Mouse (Mus musculus): ENCODE data around the gene Aco1. TPM values are rescaled to one million over a fixed set of nuclear protein-coding genes. Genes with fewer than 3 reads are reported as not detected.

Aco1 gene
- total RNA-seq, 2 experiments from 2014 or later: 37.8 to 42.7 TPM

DNA sequence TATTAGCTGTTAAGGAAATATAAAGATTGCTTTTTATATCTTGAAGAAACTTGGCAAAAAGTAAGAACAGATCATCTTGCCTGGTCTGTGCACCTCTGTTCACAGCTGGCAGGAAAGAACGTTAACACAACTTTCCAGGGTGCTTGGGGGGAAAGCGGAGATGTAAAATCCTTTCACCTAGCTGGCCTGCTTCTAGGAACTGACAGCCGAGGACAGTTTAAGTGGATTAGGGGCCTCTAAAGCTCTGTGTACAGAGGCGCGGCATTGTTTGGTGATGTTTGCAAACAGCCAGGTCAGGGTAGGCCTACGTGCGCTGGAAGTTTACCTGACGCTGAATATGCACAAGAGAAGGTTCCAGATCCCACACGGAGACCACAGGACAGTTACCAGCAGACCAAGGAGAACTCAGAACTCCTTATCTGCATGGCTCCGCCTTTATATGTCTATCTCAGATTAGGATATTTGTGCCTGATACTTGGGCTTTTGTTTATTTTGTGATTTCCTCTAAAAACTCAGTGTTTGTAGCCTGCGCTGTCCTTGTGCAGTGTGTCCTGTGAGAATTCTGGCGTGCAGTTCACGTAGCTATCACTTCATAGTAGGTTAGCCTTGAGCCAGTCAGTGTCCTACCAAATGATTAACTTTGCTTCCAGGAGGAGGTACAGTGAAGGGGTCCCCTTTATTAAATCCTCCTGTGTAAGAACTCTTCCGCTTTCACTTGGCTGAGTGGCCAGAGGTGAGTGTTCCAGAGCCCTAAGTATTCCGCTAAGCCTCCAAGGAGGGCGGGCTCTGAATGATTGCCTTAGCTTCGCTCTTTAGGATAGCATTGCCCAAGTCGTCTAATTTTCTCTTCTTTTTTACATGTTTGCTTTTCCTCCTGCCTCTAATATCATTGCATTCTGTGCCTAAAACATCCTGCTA lies 14.0 kb downstream of the Aco1 start:
- DNase-seq (ENCODE audit: low spot score in 2 of 2): no peak

DNA sequence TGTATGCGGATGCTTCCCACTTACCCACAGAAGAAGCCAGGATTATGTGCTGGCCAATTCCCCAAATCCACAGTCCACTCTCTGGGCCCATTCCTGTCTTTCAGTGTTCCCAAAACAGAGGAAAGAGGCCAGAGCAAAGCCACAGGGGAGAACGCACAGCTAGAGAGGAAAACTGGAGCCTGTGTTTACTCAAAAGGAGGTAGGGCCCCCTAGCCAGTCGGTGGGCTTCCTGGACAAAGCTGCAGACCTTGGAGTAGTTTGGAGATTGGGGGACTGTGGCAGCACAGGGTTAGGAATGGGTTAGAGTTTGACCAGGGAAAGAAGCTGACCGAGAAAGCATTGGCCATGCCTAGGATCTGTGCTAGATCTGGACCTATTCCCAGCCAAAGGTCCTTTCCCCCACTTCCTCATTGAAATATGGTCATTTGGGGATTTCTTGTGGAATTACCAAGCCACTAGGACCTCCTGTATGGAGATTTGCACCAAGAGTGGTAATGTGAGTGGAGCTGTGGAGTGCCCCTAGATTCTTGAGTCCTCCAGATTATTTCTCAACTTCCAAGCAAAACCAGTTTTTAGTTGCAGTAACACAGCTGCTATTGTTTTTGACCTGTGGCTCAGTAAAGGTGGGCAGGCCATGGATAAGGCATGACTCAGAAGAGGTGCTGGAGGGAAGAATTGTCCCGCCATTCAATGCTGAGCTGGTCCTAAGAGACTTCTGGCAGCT lies 14.8 kb downstream of the Aco1 start:
- DNase-seq (ENCODE audit: low spot score in 2 of 2): no peak

DNA sequence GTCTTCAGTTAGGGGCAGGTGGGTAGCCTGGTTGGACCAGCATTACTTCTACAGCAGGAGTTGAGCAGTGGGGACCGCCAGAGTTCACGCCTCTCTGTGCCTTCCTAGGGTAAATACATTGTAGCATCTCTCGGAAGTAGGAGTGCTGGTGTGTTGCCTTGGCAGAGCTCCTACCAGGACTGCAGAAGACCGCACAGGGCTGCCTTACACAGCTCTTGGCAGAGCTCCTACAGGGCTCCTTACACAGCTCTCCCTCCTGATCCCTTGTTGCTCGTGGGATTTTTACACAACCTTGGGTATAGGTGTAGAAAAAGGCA lies 15.3 kb downstream of the Aco1 start:
- DNase-seq (ENCODE audit: low spot score in 2 of 2): no peak

DNA sequence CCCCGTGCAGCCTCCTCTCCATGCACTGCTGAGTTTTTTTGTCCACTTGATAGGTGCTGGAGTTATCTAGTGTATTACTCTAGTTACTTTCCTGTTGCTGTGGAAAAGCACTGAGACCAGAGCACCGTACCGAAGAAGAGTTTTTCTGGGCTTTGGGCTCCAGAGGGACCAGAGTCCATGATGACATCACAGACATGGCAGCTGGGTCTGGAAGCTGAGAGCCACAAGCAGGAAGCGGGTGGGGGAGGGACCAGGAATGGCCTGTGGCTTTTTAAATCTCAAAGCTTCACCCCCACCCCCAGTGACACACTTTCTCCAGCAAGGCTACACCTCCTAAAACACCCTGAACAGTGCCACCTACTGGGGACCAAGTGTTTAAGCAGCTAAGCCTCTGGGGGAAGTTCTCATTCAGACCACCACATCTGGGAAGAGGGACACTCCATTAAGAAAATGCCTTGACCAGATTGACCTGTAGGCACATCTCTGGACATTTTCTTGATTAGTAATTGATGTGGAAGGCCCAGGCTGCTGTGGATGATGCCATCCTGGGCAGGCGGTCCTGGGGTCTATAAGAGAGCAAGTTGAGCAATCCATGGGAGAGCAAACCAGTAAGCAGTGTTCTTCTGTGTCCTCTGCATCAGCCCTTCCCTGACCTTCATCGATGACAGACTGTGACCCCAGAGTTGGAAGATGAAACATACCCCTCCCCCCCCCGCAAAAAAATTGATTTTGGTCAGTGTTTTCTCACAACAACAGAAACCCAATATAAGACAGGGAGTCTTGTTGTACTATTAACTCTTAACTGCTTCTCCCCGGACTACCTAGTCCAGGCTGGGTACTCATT lies 17.9 kb downstream of the Aco1 start:
- DNase-seq (ENCODE audit: low spot score in 2 of 2): no peak

DNA sequence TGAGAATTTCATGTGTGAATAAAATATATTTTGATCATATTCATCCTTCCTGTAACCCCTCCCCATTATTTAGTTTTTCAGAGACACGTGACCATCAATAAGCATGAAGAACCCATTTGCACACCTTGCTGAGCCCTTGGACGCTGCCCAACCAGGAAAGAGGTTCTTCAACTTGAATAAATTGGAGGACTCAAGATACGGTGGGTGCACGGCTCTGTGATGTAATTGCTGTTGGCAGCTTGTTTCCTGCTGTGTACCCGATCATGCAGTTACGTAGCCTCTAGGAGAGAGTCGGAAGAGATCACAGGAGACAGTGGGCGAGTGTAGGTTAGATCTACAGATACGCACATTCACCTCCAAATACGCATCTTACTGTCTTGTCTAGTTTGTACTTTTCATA lies 20.8 kb downstream of the Aco1 start:
- no peak for DNase-seq (ENCODE audit: low spot score in 2 of 2)

DNA sequence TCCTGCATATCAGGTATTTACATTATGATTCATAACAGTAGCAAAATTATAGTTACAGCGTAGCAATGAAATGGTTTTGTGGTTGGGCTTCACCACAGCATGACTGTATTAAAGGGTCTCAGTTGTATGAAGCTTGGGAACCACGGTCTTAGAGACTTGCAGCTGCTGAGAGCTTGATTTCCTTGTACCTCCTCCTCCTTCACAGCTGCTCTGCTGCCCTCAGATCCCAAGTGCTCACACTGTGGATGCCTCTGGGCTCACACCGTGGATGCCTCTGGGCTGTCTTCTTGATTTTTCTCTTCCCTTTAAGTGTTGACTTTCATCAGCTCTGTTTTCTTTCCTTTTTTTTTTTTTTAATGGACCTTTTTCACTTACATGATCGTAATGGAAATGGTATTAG lies 28.6 kb downstream of the Aco1 start:
- DNase-seq (ENCODE audit: low spot score in 2 of 2): no peak

DNA sequence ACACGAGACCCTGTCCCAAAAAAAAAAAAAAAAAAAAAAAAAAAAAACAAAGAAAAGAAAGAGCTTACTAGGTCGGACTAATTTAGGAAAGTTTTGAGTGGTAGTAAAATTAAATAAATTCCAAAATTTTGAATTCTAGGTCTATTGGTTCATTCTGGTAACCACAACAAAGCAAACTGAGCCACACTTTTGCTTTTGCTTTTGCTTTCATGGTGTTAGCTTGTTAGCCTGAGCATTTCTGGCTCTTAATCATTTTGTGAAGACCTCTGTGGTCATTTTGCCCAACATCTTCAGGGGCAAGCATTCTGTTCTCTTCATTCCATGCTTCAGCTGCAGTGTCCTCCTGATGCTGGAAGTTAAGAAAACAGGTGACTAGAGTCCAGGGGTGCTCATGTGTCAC lies 29.5 kb downstream of the Aco1 start:
- DNase-seq (ENCODE audit: low spot score in 2 of 2): no peak

DNA sequence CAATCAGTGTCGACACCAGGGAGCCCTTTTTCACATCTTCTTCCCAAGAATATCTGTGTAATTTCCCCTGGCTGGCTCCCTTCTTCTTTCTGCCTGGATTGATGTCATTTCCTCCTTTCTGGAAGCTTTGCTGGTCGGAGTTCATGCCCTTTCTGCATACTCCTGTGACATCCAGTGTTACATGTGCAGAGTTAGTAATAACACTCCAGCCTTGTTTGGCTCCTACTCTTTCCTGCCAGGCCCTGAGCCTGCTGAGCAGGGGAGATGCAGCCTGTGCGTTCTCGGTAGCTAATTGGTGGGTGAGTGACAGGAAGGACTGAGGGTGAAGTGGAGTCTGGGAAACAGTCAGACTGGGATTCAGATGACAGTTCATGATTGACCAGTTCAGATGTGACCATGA lies 31.4 kb downstream of the Aco1 start:
- no peak for DNase-seq (ENCODE audit: low spot score in 2 of 2)

DNA sequence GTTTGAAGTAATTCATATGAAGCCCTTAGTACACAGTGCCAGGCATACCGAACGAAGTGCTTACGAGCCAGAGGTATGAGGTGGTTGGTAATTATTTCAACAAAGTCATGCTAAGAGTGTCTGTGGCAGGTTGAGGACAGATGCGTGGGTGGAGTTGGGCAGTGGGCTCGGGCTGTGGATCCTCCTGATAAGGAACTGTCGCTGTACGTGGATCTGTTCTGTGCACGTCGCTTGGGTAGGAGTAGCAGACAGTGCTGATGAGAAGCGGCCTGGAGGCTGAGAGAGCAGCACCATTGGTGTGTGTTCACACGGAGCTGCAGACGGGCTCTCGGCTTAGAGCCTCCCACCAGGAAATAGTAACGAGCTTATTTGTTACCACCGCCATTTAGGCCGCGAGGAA lies 35.7 kb downstream of the Aco1 start:
- DNase-seq (ENCODE audit: low spot score in 2 of 2): no peak

DNA sequence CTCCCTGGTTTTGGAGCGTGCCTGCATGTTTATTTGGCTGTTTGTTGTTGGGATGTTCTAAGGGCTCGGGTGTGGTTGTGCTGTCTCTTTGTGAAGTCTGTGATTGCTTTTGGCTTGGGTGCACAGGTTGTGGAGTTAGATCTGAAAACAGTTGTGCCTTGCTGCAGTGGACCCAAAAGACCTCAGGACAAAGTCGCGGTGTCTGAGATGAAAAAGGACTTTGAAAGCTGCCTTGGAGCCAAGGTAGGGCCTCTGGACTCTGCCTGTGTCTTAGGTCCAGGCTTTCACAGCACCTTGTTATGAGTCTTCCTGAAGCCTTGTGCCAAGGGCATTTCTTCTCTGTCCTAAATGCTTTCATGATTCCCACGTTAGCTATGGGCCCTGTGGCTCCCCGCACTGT lies 37.2 kb downstream of the Aco1 start:
- no peak for DNase-seq (ENCODE audit: low spot score in 2 of 2)

DNA sequence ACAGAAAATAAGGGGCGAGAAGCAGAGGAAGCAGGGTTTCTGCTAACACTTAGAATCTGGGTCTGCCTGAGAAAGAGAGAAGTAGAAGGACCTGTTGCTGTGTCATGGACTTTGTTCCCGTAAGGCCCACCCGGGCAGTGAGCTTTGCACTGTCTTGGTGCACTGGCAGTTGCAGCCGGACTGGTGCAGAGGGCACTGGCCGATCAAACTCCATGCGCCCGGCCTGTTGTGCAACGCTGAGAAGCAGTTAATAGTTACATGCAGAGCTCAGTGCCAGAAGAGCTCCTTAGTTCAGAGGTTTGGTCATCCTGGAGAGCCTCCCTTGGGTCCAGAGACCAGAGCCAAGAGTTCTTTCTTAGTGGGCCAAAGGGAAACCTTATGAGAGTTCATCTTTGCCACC lies 38.8 kb downstream of the Aco1 start:
- no peak for DNase-seq (ENCODE audit: low spot score in 2 of 2)

DNA sequence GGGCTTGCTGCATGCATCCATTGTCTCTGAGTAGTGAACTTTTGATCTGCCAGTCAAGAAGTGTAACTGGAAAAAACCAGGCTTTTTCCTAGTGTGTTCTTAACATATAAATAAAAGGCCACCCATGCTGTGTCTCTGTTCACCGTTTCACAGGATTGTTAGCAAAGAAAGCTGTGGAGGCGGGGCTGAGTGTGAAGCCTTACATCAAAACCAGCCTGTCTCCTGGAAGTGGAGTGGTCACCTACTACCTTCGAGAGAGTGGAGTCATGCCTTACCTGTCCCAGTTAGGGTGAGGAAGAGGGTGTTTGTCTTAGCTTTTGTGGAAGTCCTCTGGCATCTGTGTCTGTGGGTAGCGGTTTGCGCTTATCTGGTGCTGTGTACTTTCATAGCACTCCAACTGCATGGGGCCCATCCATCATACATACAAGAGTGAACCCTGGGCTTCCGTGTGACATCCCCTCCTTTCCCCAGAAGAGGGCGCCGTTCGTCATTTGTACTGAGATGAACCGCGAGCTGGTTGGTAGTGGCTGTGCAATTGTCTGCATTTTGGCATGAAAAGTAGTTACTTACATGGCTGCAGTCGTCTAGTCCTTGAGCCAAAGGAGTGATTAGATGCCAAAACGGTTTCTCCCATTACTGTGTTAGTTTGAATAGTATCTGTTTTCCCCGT lies 39.9 kb downstream of the Aco1 start:
- DNase-seq (ENCODE audit: low spot score in 2 of 2): peak in 1 of 2 experiments; percentile 58

DNA sequence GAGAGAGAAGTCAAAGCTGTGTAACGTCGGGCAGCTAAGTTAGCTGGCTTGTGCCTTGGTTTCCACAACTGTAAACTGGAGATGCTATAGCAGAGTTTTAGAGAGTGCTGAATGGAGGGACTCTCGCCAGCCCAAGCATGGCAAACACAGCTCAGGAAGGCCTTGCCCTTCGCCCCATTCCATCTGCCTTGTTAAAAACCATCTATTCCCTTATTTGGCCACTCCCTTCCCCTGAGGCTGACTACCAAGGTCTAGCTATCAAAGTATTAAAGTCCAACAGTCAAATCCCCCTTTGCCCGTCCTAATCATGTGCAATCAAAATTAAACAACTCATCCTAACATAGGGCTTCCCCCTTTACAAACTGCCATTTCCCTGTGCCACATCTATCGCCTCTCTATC lies 40.9 kb downstream of the Aco1 start:
- DNase-seq (ENCODE audit: low spot score in 2 of 2): no peak

DNA sequence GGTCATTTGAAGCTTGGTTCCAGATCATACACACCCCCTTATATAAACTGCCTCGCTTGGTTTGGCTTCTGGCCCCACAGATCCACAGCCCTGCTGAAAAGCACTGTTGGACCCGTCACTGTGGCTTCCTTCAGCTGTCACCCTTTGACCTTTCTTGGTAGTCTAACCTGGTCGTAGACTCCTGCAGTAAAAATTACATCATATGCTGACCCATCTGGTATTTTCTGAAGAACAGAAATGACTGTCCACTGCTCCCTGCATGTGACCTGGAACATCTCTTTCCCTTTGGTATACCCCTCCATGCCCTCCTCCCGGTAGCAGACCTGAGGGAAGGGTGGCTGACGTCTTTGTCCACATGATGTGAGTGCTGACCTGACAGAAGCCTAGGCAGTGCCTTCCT lies 41.6 kb downstream of the Aco1 start:
- DNase-seq (ENCODE audit: low spot score in 2 of 2): no peak

DNA sequence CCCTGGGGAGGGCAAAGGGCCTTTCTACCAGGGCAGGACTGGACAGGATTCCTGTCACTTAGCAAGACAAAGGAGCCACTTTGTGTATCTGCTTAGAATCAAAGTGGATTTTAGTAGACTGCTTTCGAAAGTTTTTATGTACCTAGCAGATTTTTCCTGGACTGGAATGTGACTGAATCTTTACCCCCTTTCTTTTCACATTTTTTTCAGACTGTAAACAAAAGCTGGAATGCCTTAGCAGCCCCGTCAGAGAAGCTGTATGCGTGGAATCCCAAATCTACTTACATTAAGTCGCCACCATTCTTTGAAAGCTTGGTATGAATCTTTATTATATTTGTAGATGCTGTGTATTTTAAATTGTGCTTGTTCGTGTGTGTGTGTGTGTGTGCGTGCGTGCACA lies 45.1 kb downstream of the Aco1 start:
- no peak for DNase-seq (ENCODE audit: low spot score in 2 of 2)

DNA sequence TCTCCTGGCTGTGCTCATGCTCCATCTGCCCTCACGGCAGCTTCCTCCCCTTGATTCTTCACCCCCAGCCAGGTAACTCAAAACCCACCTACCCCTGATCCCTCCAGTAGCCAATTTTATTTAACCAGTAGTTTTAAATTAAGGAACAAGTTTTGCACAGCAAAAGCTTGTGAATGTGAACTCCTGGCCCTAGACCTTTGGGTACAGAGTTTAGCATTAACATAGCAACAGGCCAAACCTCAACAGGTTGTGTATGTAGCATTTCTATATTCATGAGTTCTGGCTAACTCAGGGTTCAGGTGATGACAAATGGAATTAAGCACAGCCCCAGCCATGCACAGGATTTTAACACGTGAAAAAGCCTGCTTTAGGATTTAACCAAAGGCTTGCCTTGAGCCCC lies 49.4 kb downstream of the Aco1 start:
- DNase-seq (ENCODE audit: low spot score in 2 of 2): no peak

DNA sequence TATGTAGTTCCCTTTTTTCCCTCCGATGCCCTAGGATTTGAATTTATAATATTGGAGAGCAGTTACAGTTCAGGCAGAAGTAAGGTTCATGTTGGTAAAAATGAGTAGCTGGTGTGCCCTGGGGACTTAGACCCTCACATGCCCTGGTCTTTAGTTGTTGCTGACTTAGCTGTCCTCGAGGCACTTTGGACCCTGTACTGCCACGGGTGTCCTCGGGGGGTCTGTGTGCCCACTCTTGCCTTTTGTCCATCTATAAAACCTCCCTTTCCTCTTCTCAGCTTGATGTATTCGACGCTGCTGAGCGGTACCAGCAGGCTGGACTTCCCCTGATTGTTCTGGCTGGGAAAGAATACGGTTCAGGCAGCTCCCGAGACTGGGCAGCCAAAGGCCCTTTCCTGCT lies 50.6 kb downstream of the Aco1 start:
- DNase-seq (ENCODE audit: low spot score in 2 of 2): no peak

DNA sequence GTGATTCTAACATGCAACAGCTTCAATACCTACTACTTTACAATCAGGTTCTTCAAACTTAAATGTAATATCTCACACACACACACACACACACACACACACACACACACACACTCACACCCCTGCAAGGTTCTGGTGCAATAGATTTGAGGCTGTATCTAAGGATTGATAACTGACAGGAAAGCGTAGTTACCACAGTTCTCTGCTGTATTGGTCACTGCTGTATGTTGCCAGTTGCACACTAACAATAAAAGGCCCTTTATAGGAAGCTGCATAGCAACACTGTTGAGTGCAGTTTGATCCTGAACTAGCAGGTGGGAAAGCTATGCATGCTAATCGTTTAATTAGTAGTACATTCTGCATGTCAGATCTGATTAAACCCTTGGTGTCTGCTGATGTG lies 52.5 kb downstream of the Aco1 start:
- no peak for DNase-seq (ENCODE audit: low spot score in 2 of 2)

DNA sequence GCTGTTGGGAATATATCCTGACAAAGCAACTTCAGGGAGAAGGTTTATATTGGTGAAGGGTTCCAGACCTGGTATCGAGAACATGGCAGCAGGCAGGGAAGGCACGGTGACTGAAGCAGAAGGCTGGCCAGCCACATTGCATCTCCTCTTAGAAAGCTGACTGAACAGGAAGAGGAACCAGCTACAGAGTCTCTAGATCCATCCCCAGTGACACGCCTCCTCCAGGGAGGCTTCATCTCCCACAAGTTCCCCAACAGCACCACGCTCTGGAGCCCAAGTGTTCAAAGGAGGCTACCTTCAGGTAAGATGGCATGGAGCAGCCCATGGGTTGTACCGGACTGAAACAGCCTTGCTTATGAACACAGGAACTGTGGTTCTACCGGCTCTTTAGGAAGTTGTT lies 59.3 kb downstream of the Aco1 start:
- no peak for DNase-seq (ENCODE audit: low spot score in 2 of 2)

DNA sequence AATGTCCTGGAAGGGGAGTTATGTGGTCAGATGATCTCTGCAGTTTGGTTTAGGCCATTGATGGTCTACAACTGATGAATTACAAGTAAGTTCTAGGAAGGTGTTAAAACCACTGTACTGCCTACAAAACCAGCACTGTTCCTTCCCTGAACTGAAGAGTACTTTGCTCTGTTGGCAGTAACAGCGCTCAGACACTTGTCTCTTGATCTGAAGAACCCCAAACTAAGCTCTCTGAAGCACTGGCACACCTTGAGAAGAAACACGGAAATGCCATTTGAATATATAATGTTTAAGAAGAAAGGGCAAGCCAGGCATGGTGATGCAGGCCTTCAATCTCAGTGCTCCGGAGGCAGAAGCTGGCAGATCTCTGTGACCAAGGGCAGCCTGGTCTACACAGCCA lies 61.5 kb downstream of the Aco1 start:
- DNase-seq (ENCODE audit: low spot score in 2 of 2): no peak

DNA sequence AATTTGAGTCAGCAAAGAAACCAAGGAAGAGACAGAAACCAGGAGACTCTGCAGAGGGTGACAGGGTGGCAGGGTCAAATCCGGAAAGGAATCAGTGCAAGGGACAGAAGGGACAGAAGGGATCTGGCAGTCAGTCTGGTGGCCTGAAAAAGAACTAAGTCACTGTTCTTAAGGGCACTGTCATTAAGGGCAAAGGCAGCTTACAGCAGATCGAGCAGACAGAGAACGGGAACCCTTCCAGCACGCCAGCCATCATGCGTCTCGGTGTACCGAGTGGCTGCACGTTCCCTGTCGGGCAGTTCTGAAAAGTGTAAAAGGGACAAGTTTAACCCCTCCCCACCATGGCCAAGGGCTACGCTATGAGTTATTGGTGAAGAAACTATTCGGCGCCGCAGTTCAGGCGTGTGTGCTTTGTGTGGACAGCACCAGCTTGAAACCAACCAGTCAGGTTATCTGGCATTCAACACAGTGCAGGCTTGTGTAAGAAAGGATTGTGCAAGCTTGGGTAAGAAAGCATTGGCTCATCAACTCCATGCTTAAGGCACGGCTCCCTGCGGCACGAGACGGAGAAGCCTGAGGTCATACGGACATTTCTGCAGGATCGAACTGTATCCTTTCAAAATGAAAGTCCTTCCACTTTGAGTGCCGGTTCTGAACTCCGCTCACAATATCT lies 62.5 kb downstream of the Aco1 start:
- no peak for DNase-seq (ENCODE audit: low spot score in 2 of 2)

All from gastrocnemius, postnatal 4 days (tissue).